Mouse (Mus musculus): Measurements from ENCODE around the gene Hoxa11. TPM values are rescaled to one million over a fixed set of nuclear protein-coding genes. Genes with fewer than 3 reads are reported as not detected.
A peak's percentile ranks its signal among the peaks of the same experiment; 100 is the strongest.

Gene Hoxa11
- polyA plus RNA-seq, 1 experiment from 2014 or later, result 2.0 TPM

DNA sequence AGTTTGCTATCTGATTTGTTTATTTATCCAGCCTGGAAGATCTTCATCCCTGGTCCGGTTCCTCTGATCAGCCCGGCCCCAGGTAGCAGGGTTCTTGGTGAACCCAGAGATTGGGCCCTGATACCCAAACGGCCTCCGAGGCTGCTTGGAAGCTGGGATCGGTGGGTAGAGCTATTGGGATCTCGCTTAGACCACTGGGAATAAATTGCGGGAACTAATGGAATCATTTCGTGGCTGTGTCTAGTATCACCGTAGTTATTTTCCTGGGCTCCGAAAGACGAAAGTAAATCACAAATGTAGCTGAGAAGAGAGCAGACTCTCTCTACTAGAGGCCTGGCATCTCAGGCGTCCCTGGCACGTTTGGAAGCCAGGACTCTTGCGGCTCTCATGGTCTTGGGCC, 40.4 kb downstream of the Hoxa11 start:
- peak overlapping the region; percentile 49 for H3K9ac ChIP-seq (ENCODE audit: low read length)
- 20% methylated on average over 14 of the region's 14 CpGs for WGBS
- peaks cover 33% of the 10 kb centered on the region for H3K27me3 ChIP-seq (replicated peaks; ENCODE audit: control insufficient read depth, insufficient read depth, low read length)
- H3K27ac ChIP-seq (ENCODE audit: low read depth), result peak overlapping the region; percentile 66
- DNase-seq (ENCODE audit: low spot score), result no peak
- ATAC-seq (replicated peaks; ENCODE audit: low FRiP score, low TSS enrichment, low read depth), result no peak
- peak overlapping the region; percentile 67 for H3K4me3 ChIP-seq (ENCODE audit: low read depth, low read length)
- H3K9me3 ChIP-seq (ENCODE audit: control insufficient read depth, low read length), result no peaks in the 10 kb centered on the region
- peaks cover 11% of the 10 kb centered on the region; the same call in 1 of the 2 replicates for H3K36me3 ChIP-seq (ENCODE audit: control insufficient read depth, insufficient read depth, low read length)
- H3K4me1 ChIP-seq (replicated peaks; ENCODE audit: control insufficient read depth, insufficient read depth, low read length), result peaks cover 46% of the 10 kb centered on the region
- H3K4me2 ChIP-seq (ENCODE audit: low read length), result peak overlapping the region; percentile 78

DNA sequence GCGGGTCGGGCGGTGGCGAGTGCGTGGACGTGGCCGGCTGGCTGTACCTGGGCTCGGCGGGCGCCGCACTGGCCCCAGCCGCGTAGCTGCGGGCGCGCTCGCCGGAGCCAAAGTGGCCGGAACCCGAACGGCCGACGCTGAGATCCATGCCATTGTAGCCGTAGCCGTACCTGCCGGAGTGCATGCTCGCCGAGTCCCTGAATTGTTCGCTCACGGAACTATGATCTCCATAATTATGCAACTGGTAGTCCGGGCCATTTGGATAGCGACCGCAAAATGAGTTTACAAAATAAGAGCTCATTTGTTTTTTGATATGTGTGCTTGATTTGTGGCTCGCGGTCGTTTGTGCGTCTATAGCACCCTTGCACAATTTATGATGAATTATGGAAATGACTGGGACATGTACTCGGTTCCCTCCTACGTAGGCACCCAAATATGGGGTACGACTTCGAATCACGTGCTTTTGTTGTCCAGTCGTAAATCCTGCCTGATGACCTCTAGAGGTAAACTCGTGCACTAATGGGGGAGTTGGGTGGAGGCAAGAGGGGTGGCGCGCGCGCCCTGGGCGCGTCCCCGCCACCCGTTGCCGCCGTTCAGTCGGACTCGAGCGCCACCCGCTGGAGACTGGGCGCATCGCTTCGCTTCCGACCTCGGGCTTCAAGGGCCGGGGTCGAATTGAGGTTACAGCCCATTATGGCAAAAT, 41.4 kb downstream of the Hoxa11 start, which contains the start of gene Hoxa5:
TSS of gene Hoxa5 (minus strand) at position 538 of the 703 bp plus-strand sequence.
- H3K4me1 ChIP-seq (replicated peaks; ENCODE audit: control insufficient read depth, insufficient read depth, low read length), result peaks cover 49% of the 10 kb centered on the region
- H3K27ac ChIP-seq (ENCODE audit: low read depth), result peak within 1 kb of the TSS; percentile 81
- WGBS, result 1% methylated on average over 65 of the region's 65 CpGs
- peaks cover 27% of the 10 kb centered on the region for H3K27me3 ChIP-seq (replicated peaks; ENCODE audit: control insufficient read depth, insufficient read depth, low read length)
- DNase-seq (ENCODE audit: low spot score) (peak; percentile 97), ATAC-seq (replicated peaks; ENCODE audit: low FRiP score, low TSS enrichment, low read depth) (peak; percentile 73; the same call in 1 of the 2 replicates)
- H3K36me3 ChIP-seq (ENCODE audit: control insufficient read depth, insufficient read depth, low read length), result peaks cover 11% of the 10 kb centered on the region; the same call in 1 of the 2 replicates
- no peaks in the 10 kb centered on the region for H3K9me3 ChIP-seq (ENCODE audit: control insufficient read depth, low read length)
- peak within 1 kb of the TSS; percentile 78 for H3K4me2 ChIP-seq (ENCODE audit: low read length)
- peak within 1 kb of the TSS; percentile 67 for H3K4me3 ChIP-seq (ENCODE audit: low read depth, low read length)
- peak within 1 kb of the TSS; percentile 97 for H3K9ac ChIP-seq (ENCODE audit: low read length)

DNA sequence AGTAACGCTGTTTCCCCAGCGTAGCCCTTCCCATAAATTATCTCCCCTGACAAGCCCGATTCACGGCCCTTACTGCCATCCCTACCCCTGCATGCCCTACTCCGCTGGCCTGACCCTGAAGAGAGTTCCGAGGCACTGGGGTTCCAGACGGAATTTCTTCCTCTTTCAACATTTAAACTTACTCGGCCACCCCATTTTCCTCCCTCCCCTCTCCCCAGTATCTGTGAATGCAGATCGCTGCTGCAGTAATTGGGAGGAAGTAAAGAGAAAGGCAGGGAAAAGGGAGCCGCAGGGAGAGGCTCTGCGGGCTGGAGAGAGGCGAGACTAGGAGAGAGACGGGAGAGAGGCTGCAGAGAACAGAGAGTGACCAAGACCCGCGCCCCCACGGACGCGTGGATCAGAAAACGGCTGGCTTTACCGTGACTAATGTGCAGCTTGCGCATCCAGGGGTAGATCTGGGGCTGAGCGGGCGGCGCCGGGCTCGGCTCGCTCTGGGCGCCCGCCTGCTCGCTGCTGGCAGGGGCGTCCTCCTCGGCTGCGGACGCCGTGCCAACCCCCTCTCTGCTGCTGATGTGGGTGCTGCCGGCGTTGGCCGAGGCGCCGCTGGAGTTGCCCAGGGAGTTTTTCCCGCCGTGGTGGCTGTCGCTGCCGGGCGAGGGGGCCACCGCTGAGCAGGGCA, 42.1 kb downstream of the Hoxa11 start:
- 2% methylated on average over 46 of the region's 46 CpGs for WGBS
- peaks cover 24% of the 10 kb centered on the region for H3K27me3 ChIP-seq (replicated peaks; ENCODE audit: control insufficient read depth, insufficient read depth, low read length)
- H3K4me3 ChIP-seq (ENCODE audit: low read depth, low read length), result peak overlapping the region; percentile 67
- H3K36me3 ChIP-seq (ENCODE audit: control insufficient read depth, insufficient read depth, low read length), result peaks cover 11% of the 10 kb centered on the region; the same call in 1 of the 2 replicates
- H3K9ac ChIP-seq (ENCODE audit: low read length), result peak overlapping the region; percentile 97
- H3K9me3 ChIP-seq (ENCODE audit: control insufficient read depth, low read length), result no peaks in the 10 kb centered on the region
- peaks cover 48% of the 10 kb centered on the region for H3K4me1 ChIP-seq (replicated peaks; ENCODE audit: control insufficient read depth, insufficient read depth, low read length)
- 0 out of 2 replicates have a peak, but pooled peaks have one; percentile 7 for ATAC-seq (replicated peaks; ENCODE audit: low FRiP score, low TSS enrichment, low read depth)
- DNase-seq (ENCODE audit: low spot score), result peak; percentile 83
- H3K27ac ChIP-seq (ENCODE audit: low read depth), result peak overlapping the region; percentile 81
- peak overlapping the region; percentile 78 for H3K4me2 ChIP-seq (ENCODE audit: low read length)

DNA sequence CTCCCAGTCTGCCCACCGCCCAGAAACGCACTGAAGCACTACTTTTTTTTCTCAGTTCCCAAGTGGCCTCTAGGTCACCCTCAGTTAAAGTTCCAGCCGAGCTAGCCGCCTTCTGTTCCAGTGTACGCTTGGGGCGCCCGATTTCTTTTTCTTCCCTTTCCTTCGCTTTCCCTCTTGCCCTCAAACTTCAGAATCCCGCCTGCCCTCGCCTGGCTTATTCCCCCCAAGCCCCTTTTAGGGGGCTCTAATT, 42.6 kb downstream of the Hoxa11 start:
- Histone ChIP-seq H3K36me3 (ENCODE audit: control insufficient read depth, insufficient read depth, low read length) (peaks cover 11% of the 10 kb centered on the region; the same call in 1 of the 2 replicates), H3K4me2 (ENCODE audit: low read length) (peak overlapping the region; percentile 78), H3K4me1 (replicated peaks; ENCODE audit: control insufficient read depth, insufficient read depth, low read length) (peaks cover 49% of the 10 kb centered on the region), H3K9ac (ENCODE audit: low read length) (peak overlapping the region; percentile 97), H3K4me3 (ENCODE audit: low read depth, low read length) (peak overlapping the region; percentile 67), H3K27ac (ENCODE audit: low read depth) (peak overlapping the region; percentile 81), H3K27me3 (replicated peaks; ENCODE audit: control insufficient read depth, insufficient read depth, low read length) (peaks cover 21% of the 10 kb centered on the region), H3K9me3 (ENCODE audit: control insufficient read depth, low read length) (no peaks in the 10 kb centered on the region)
- ATAC-seq (replicated peaks; ENCODE audit: low FRiP score, low TSS enrichment, low read depth) (no peak), DNase-seq (ENCODE audit: low spot score) (peak; percentile 72)
- 18% methylated on average over 10 of the region's 10 CpGs for WGBS

DNA sequence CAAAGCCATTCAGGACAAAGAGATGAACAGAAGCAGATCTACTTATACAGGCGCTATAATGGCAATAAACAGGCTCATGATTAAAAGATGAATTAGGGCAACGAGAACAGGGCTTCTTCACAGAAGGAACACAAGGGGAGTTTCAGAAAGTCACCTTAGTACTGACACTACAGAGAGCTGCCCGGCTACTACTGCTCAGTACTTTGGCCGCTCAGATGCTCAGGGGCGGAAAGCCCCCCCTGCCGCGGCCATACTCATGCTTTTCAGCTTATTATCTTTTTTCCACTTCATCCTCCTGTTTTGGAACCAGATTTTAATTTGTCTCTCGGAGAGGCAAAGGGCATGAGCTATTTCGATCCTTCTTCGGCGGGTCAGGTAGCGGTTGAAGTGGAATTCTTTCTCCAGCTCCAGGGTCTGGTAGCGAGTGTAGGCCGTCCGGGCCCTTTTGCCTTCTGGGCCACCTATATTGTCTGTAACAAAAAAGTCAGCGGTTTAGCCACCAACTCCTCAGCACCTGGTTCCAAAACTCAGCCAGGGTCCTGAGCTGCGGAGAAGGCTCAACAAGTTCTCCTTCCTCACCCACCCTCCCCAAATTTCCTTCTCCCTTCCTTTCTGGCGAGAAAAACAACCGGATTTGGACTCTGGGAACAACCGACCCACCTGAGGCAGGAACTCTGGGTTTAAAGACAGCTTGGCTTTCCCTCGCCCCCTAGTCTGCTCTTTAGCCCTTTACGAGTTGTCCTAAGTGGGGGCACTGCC, 43.1 kb downstream of the Hoxa11 start:
- H3K4me1 ChIP-seq (replicated peaks; ENCODE audit: control insufficient read depth, insufficient read depth, low read length), result peaks cover 49% of the 10 kb centered on the region
- no peak for ATAC-seq (replicated peaks; ENCODE audit: low FRiP score, low TSS enrichment, low read depth)
- DNase-seq (ENCODE audit: low spot score), result peak; percentile 79
- H3K4me3 ChIP-seq (ENCODE audit: low read depth, low read length), result peak overlapping the region; percentile 67
- H3K4me2 ChIP-seq (ENCODE audit: low read length), result peak overlapping the region; percentile 78
- peak overlapping the region; percentile 81 for H3K27ac ChIP-seq (ENCODE audit: low read depth)
- peak overlapping the region; percentile 97 for H3K9ac ChIP-seq (ENCODE audit: low read length)
- no peaks in the 10 kb centered on the region for H3K9me3 ChIP-seq (ENCODE audit: control insufficient read depth, low read length)
- H3K36me3 ChIP-seq (ENCODE audit: control insufficient read depth, insufficient read depth, low read length), result peaks cover 11% of the 10 kb centered on the region; the same call in 1 of the 2 replicates
- 27% methylated on average over 22 of the region's 22 CpGs for WGBS
- peaks cover 20% of the 10 kb centered on the region for H3K27me3 ChIP-seq (replicated peaks; ENCODE audit: control insufficient read depth, insufficient read depth, low read length)

DNA sequence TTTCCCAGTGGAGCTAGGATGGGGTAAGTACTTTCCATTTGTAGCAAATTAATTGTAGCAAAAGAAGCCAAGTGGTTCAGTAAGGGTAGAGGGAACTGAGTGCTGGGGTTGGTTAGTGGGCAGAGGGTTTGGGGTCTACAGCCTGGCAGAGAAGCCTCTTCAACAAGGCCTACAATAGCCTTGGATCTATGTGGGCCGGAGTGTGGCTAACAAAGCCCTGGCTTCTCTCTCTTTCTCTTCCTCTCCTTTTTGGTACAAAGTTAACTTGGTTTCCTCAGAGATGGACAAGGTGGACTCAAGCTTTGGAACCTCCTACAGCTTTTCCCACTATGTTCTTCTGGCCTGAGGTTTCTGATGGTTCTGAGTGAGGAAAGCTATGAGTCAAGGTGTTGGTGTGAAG, 44.3 kb downstream of the Hoxa11 start:
- H3K4me1 ChIP-seq (replicated peaks; ENCODE audit: control insufficient read depth, insufficient read depth, low read length), result peaks cover 52% of the 10 kb centered on the region
- peak overlapping the region; percentile 81 for H3K27ac ChIP-seq (ENCODE audit: low read depth)
- no peaks in the 10 kb centered on the region for H3K9me3 ChIP-seq (ENCODE audit: control insufficient read depth, low read length)
- H3K36me3 ChIP-seq (ENCODE audit: control insufficient read depth, insufficient read depth, low read length), result peaks cover 11% of the 10 kb centered on the region; the same call in 1 of the 2 replicates
- H3K4me3 ChIP-seq (ENCODE audit: low read depth, low read length), result peak overlapping the region; percentile 67
- peaks cover 12% of the 10 kb centered on the region; the same call in 1 of the 2 replicates for H3K27me3 ChIP-seq (replicated peaks; ENCODE audit: control insufficient read depth, insufficient read depth, low read length)
- peak overlapping the region; percentile 78 for H3K4me2 ChIP-seq (ENCODE audit: low read length)
- no peak for ATAC-seq (replicated peaks; ENCODE audit: low FRiP score, low TSS enrichment, low read depth)
- 33% methylated on average over 1 of the region's 1 CpGs for WGBS
- no peak for DNase-seq (ENCODE audit: low spot score)
- peak overlapping the region; percentile 97 for H3K9ac ChIP-seq (ENCODE audit: low read length)

DNA sequence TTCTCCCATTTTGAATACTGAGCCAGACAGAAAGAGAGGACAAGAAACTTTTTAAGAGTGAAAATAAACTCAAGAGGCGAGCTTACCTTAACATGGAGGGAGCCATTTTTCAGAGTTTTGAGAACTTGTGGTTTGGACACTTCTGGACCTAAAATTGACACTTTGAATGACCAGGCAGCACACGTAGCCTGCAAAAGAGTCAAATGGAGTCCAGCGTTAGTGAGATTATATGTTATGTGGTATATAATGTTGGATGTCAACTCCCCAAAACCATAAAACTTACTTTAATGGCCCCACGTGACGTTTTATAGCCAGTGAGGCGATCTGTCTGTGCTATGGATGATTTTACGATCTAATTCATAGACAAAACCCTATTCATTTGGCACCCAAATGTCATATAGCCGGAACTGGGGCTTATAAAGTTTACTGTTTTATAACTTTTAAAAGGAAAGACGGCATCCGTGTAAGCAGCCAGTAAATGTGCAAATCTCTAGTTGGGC, 44.8 kb downstream of the Hoxa11 start:
- Histone ChIP-seq H3K9me3 (ENCODE audit: control insufficient read depth, low read length) (no peaks in the 10 kb centered on the region), H3K27me3 (replicated peaks; ENCODE audit: control insufficient read depth, insufficient read depth, low read length) (peaks cover 10% of the 10 kb centered on the region; the same call in 1 of the 2 replicates), H3K4me2 (ENCODE audit: low read length) (peak overlapping the region; percentile 78), H3K4me3 (ENCODE audit: low read depth, low read length) (peak overlapping the region; percentile 67), H3K4me1 (replicated peaks; ENCODE audit: control insufficient read depth, insufficient read depth, low read length) (peaks cover 57% of the 10 kb centered on the region), H3K27ac (ENCODE audit: low read depth) (peak overlapping the region; percentile 81), H3K36me3 (ENCODE audit: control insufficient read depth, insufficient read depth, low read length) (peaks cover 9% of the 10 kb centered on the region; the same call in 1 of the 2 replicates), H3K9ac (ENCODE audit: low read length) (peak overlapping the region; percentile 97)
- ATAC-seq (replicated peaks; ENCODE audit: low FRiP score, low TSS enrichment, low read depth) (0 out of 2 replicates have a peak, but pooled peaks have one; percentile 7), DNase-seq (ENCODE audit: low spot score) (no peak)
- 18% methylated on average over 10 of the region's 10 CpGs for WGBS
